ENCODE assay signal across 9 mouse cellular contexts in genomic region chr3:87974381-87974987, GRCm38 (mm10). TPM values are rescaled to one million over a fixed set of nuclear protein-coding genes. Genes with fewer than 3 reads are reported as not detected.
A peak's percentile ranks its signal among the peaks of the same experiment; 100 is the strongest.
DNase-seq lines count a peak whose midpoint lies in the region; ATAC-seq and TF ChIP-seq lines count a peak whose summit lies in the region.
"Had no signal": no experiment of that assay in that cellular context is flagged by ENCODE, and none has a peak within 500 bp of the region (broad histone marks: within the 10 kb centered on the region; RNA-seq: fewer than 3 reads in every experiment).

No protein-coding gene starts in this region.

- WGBS in heart, embryonic 14.5 days, result 42% methylated on average over 12 of the region's 12 CpGs

- H3K9me3 ChIP-seq in E14TG2a.4 (ENCODE audit: low read length), result peaks cover 17% of the 10 kb centered on the region; the same call in 1 of the 2 replicates
- H3K9me3 ChIP-seq in heart, embryonic 14.5 days (ENCODE audit: control insufficient read depth, low read length), result no peaks in the 10 kb centered on the region

- peaks cover 54% of the 10 kb centered on the region for H3K4me1 ChIP-seq in E14TG2a.4 (replicated peaks; ENCODE audit: low read depth, low read length)
- H3K4me1 ChIP-seq in brown adipose tissue, adult 24 weeks (ENCODE audit: control insufficient read depth, insufficient read depth, insufficient read length, low read length), result no peaks in the 10 kb centered on the region; the same call in 1 of the 2 replicates
- H3K4me1 ChIP-seq in heart, embryonic 14.5 days (ENCODE audit: control insufficient read depth in 2 of 2, insufficient read depth in 2 of 2, low read length in 2 of 2), result peaks cover 25 to 44% of the 10 kb centered on the region in 2 experiments

- H3K27ac ChIP-seq in brown adipose tissue, adult 24 weeks (replicated peaks; ENCODE audit: low read depth, low read length), result peak overlapping the region; percentile 88
- H3K27ac ChIP-seq in heart, embryonic 14.5 days (replicated peaks in 1 of 2; ENCODE audit: control insufficient read depth in 1 of 2, insufficient read depth in 1 of 2, low read depth in 2 of 2, low read length in 2 of 2), result no peak overlapping the region; a peak in 1 of 4 replicates

- peak overlapping the region; percentile 79 for H3K4me3 ChIP-seq in E14TG2a.4 (replicated peaks; ENCODE audit: low read length)
- peak overlapping the region; percentile 80 for H3K4me3 ChIP-seq in brown adipose tissue, adult 24 weeks (ENCODE audit: insufficient read depth, low read depth, low read length)
- H3K4me3 ChIP-seq in heart, embryonic 14.5 days (ENCODE audit: control insufficient read depth in 1 of 2, insufficient read depth in 1 of 2, low read depth in 1 of 2, low read length in 2 of 2), result peak overlapping the region in 1 of 2 experiments; percentile 57; a peak in 2 of 4 replicates

- peak; percentile 58 to 69 for DNase-seq in lung, postnatal 4 days
- no peak for DNase-seq in ovary, postnatal 14 days (ENCODE audit: low spot score)
- no peak for DNase-seq in thymus, postnatal 14 days
- no peak for DNase-seq in spleen, adult 12 weeks (ENCODE audit: low spot score)

- TF ChIP-seq CTCF in E14TG2a.4 (conservative IDR thresholded peaks at IDR 0.05; ENCODE audit: low read length), result no peak

- H3K4me2 ChIP-seq in heart, embryonic 14.5 days (ENCODE audit: low read length), result peak overlapping the region; percentile 89

- ATAC-seq in heart, embryonic 14.5 days (ENCODE audit: insufficient number of reproducible peaks, insufficient read depth, low FRiP score, low read depth), result no peak
- no peak for ATAC-seq in frontal cortex, adult (ENCODE audit: low TSS enrichment)
- ATAC-seq: Patski had no signal

- peaks cover 88% of the 10 kb centered on the region for H3K27me3 ChIP-seq in E14TG2a.4 (ENCODE audit: insufficient read depth, low read length)
- H3K27me3 ChIP-seq in heart, embryonic 14.5 days (ENCODE audit: control insufficient read depth, insufficient read depth, low read length), result 0 out of 2 replicates have a peak, but pooled peaks cover 6% of the 10 kb centered on the region
- H3K27me3 ChIP-seq: Patski had no signal

- peaks cover 3% of the 10 kb centered on the region; the same call in 1 of the 2 replicates for H3K36me3 ChIP-seq in E14TG2a.4 (ENCODE audit: insufficient read depth, low read length)
- H3K36me3 ChIP-seq in heart, embryonic 14.5 days (ENCODE audit: control insufficient read depth, insufficient read depth, low read length), result peaks cover 35% of the 10 kb centered on the region

- peak overlapping the region; percentile 76 for H3K9ac ChIP-seq in heart, embryonic 14.5 days (ENCODE audit: low read length)

RNA-seq across cellular contexts. Expression of gene Nes, which starts 3.6 kb away (rescaled TPM):
- polyA plus RNA-seq in brown adipose tissue, adult 24 weeks (2012; ENCODE audit: insufficient read depth, insufficient read length, missing spikeins), result 7.6 and 8.4 TPM in 2 replicates
- 9.8 and 10.7 TPM in 2 replicates for polyA plus RNA-seq in heart, embryonic 14.5 days (2014; fragmentation: Nextera tagmentation; extraction: Ambion mirVana)

RNA-seq across cellular contexts. Expression of gene Bcan, which starts 25.5 kb away (rescaled TPM):
- not detected in 2 replicates for polyA plus RNA-seq in brown adipose tissue, adult 24 weeks (2012; ENCODE audit: insufficient read depth, insufficient read length, missing spikeins)
- 0.31 TPM in 1 of 2 replicates, not detected in the other for polyA plus RNA-seq in heart, embryonic 14.5 days (2014; fragmentation: Nextera tagmentation; extraction: Ambion mirVana)

RNA-seq across cellular contexts. Expression of gene Crabp2, which starts 26.0 kb away (rescaled TPM):
- not detected in 2 replicates for polyA plus RNA-seq in brown adipose tissue, adult 24 weeks (2012; ENCODE audit: insufficient read depth, insufficient read length, missing spikeins)
- polyA plus RNA-seq in heart, embryonic 14.5 days (2014; fragmentation: Nextera tagmentation; extraction: Ambion mirVana), result 1.6 and 2.4 TPM in 2 replicates

RNA-seq across cellular contexts. Expression of gene Rrnad1, which starts 44.0 kb away (rescaled TPM):
- polyA plus RNA-seq in brown adipose tissue, adult 24 weeks (2012; ENCODE audit: insufficient read depth, insufficient read length, missing spikeins), result 4.5 and 6.7 TPM in 2 replicates
- 10.9 and 14.4 TPM in 2 replicates for polyA plus RNA-seq in heart, embryonic 14.5 days (2014; fragmentation: Nextera tagmentation; extraction: Ambion mirVana)

RNA-seq across cellular contexts. Expression of gene Isg20l2, which starts 44.4 kb away (rescaled TPM):
- polyA plus RNA-seq in brown adipose tissue, adult 24 weeks (2012; ENCODE audit: insufficient read depth, insufficient read length, missing spikeins), result 6.7 and 7.9 TPM in 2 replicates
- polyA plus RNA-seq in heart, embryonic 14.5 days (2014; fragmentation: Nextera tagmentation; extraction: Ambion mirVana), result 18.5 and 19.3 TPM in 2 replicates

Comparison
In these comparisons a context has a peak if more than half of its experiments do, and no peak if none do; other contexts are left out.
1. DNase-seq: peak in lung, postnatal 4 days (2 of 2); none in ovary, postnatal 14 days (single experiment), thymus, postnatal 14 days (single experiment) and spleen, adult 12 weeks (single experiment).